Mouse (Mus musculus): Measurements from ENCODE around the gene E2f8. TPM values are rescaled to one million over a fixed set of nuclear protein-coding genes. Genes with fewer than 3 reads are reported as not detected.

E2f8 gene
- total RNA-seq, 2 experiments from 2014 or later: 0.28 TPM

DNA sequence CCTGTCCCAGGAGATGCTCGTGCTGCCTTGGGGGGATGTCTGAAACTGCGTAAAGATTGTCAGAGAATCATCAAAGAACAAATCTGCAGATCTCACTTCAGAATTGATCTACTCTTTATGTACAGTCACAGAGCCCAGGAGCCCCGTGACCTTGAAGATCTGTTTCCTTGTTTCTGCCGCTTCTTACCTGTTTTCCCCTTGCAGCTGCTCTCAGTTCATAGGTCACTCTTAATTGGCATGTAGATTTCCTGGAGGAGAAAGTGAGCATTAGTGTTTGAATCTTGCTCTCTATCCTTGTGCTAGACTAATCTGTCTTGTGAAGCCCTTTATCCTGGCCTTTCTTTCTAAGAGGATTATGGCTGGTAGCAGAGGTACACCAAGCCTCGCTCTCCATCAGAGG, 59.7 kb downstream of the E2f8 start:
- DNase-seq (ENCODE audit: low spot score in 2 of 2): no peak

Other genes with a start within 250 kb of the E2f8 start
- gene Mrgprb3, start 237.8 kb downstream of the E2f8 start, total RNA-seq (2021): not detected
- 10 to 100 TPM; 22.1 TPM for gene Zdhhc13, start 92.6 kb downstream of the E2f8 start, total RNA-seq (2021)
- not detected for gene Csrp3, start 33.6 kb downstream of the E2f8 start, total RNA-seq (2021)
- gene Nav2, start 27.1 kb upstream of the E2f8 start, total RNA-seq (2021): 10 to 100 TPM; 71.1 to 81.0 TPM

All from left cerebral cortex, adult 18-20 months (tissue).